Mouse (Mus musculus) forebrain, embryonic 15.5 days (tissue): ENCODE measurements around the gene Gm48552. TPM values are rescaled to one million over a fixed set of nuclear protein-coding genes. Genes with fewer than 3 reads are reported as not detected.
A peak's percentile ranks its signal among the peaks of the same experiment; 100 is the strongest.

ENCODE experiments used
- ATAC-seq: fragments of 200-750 bp; cut with Nextera tagmentation; replicated peaks from 2 replicates; pipeline ENCODE4 v1.8.0; 2017; ENCODE audit warnings: mild to moderate bottlenecking, moderate TSS enrichment, moderate library complexity
- H3K27ac ChIP-seq: fragments of 300-500 bp; sonication (generic); replicated peaks from 2 replicates; pipeline ENCODE4 v1.5.1; 2015; ENCODE audit warnings: mild to moderate bottlenecking, inconsistent platforms
- H3K27me3 ChIP-seq: fragments of 300-500 bp; sonication (generic); 2 replicates; pipeline ENCODE4 v1.6.1; 2015; ENCODE audit warnings: inconsistent platforms
- H3K36me3 ChIP-seq: fragments of 300-500 bp; sonication (generic); 2 replicates; pipeline ENCODE4 v1.6.1; 2015; ENCODE audit warnings: mild to moderate bottlenecking, inconsistent platforms
- H3K4me1 ChIP-seq: fragments of 300-500 bp; sonication (generic); 2 replicates; pipeline ENCODE4 v1.6.1; 2015; ENCODE audit warnings: inconsistent platforms
- H3K4me2 ChIP-seq: fragments of 300-500 bp; sonication (generic); replicated peaks from 2 replicates; pipeline ENCODE4 v1.6.1; 2015; ENCODE audit warnings: mild to moderate bottlenecking, inconsistent platforms
- H3K4me3 ChIP-seq: fragments of 300-500 bp; sonication (generic); 2 replicates; pipeline ENCODE4 v1.5.1; 2015; ENCODE audit warnings: mild to moderate bottlenecking, inconsistent platforms
- H3K9ac ChIP-seq: fragments of 300-500 bp; sonication (generic); replicated peaks from 2 replicates; pipeline ENCODE4 v1.6.1; 2015; ENCODE audit warnings: mild to moderate bottlenecking, inconsistent platforms
- H3K9me3 ChIP-seq: fragments of 300-500 bp; sonication (generic); 2 replicates; pipeline ENCODE4 v1.6.1; 2016; ENCODE audit warnings: inconsistent platforms
- WGBS: fragments of 180-500 bp; shearing (Covaris S2); methylation state at CpG from one replicate; pipeline ENCODE4 v1.1.7; 2015; ENCODE audit warnings: mixed read lengths; 5-methylcytosine and 5-hydroxymethylcytosine counted together
- polyA plus RNA-seq: library from polyadenylated mRNA; unstranded; fragments of >200 nt; fragmentation: Nextera tagmentation; extraction: Ambion mirVana; gene quantifications from 2 replicates; pipeline ENCODE4 v1.2.1, GENCODE M21; 2015

The Gm48552 gene
- polyA plus RNA-seq, 1 experiment from 2014 or later = 2.9 TPM

DNA sequence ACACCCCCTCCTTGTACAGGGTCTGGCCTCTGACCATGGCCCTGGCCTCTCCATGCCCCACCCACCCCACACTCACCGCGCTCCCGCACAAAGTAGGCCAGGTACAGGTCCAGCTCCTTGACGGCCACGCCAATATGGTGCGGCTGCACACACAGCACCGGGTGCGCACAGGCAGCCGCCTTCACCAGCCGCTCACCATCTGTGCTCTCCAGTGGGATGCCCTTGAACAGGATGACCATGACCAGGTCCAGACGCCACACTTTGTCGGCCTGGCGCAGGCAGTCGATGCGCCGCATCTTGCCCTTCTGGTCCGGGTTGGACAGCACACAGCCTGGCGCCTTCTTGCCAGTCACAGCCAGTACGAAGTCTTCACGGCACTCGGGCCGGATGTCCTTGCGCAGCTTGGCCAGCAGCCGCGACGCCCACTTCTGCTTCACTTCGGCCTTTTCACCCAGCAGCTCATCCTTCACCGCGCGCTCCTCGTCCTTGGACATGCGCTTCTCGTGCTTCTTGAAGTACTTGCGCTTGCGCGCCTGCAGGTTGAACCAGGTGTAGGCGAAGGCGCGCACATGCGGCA lies 31.5 kb downstream of the Gm48552 start:
- no peaks in the 10 kb centered on the region for H3K9me3 ChIP-seq
- H3K4me1 ChIP-seq = peaks cover 46% of the 10 kb centered on the region
- no peak for ATAC-seq
- no peaks in the 10 kb centered on the region for H3K27me3 ChIP-seq
- no peak overlapping the region for H3K4me2 ChIP-seq
- no peak overlapping the region for H3K27ac ChIP-seq
- 87% methylated on average over 40 of the region's 40 CpGs for WGBS
- no peak overlapping the region for H3K9ac ChIP-seq
- H3K4me3 ChIP-seq = no peak overlapping the region
- H3K36me3 ChIP-seq = no peaks in the 10 kb centered on the region; the same call in 1 of the 2 replicates

DNA sequence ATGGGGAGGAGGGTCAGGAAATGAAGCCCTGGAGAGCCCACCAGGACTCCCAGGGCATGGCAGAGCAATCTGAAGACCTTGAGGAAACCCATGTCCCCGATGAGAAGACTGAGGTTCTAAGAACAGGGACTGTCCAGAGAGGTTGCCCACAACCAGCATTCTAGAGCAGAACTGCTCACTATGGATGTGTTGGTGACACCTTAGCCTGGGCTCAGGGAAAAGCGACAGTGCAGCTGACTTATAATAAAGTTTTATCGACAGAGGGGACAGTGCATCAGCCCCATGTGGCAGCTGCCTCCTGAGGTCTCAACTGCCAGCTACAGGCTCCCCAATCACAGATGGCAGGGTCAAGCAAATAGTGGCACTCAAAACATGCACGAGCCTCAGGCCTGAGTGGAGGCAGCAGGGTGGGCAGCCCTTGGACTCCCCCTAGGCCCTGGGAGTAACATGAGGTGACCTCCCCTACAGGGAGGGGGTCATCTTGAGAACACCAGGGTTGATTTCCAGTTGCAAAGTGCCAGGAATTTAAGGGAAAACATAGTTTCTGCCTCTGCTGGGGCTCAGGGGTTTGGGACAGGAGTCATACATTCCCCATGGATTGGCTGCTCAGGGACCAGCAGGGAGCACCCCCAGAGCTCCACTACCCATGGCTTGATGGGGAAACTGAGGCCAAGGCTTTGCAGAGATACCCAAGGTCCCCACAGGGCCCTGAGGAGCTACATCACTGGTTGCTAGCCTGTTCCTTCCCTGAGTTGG lies 32.4 kb downstream of the Gm48552 start:
- H3K4me3 ChIP-seq = no peak overlapping the region
- no peak for ATAC-seq
- H3K9me3 ChIP-seq = no peaks in the 10 kb centered on the region
- no peaks in the 10 kb centered on the region; the same call in 1 of the 2 replicates for H3K36me3 ChIP-seq
- H3K4me2 ChIP-seq = no peak overlapping the region
- no peaks in the 10 kb centered on the region for H3K27me3 ChIP-seq
- no peak overlapping the region for H3K27ac ChIP-seq
- WGBS = 80% methylated on average over 4 of the region's 4 CpGs
- H3K4me1 ChIP-seq = peaks cover 53% of the 10 kb centered on the region
- H3K9ac ChIP-seq = no peak overlapping the region

DNA sequence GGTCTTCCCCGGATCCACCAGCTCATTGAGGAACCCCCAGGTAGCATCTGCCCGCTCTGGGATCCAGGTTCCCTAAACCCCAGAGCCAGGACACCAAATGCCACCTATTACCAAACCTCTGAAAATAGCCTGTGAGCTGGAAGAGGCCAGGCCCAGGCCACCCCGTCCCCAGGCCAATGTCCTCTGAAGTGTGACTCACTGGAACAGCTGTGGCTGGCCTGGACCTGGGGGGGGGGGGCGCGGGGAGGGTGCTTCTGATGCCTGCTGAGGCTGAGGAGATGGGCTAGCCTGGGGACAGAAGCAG lies 32.9 kb downstream of the Gm48552 start:
- H3K36me3 ChIP-seq = no peaks in the 10 kb centered on the region; the same call in 1 of the 2 replicates
- H3K4me2 ChIP-seq = no peak overlapping the region
- H3K9ac ChIP-seq = no peak overlapping the region
- H3K27me3 ChIP-seq = no peaks in the 10 kb centered on the region
- H3K27ac ChIP-seq = no peak overlapping the region
- no peak for ATAC-seq
- H3K9me3 ChIP-seq = no peaks in the 10 kb centered on the region
- H3K4me3 ChIP-seq = no peak overlapping the region
- 84% methylated on average over 5 of the region's 5 CpGs for WGBS
- H3K4me1 ChIP-seq = peaks cover 53% of the 10 kb centered on the region

DNA sequence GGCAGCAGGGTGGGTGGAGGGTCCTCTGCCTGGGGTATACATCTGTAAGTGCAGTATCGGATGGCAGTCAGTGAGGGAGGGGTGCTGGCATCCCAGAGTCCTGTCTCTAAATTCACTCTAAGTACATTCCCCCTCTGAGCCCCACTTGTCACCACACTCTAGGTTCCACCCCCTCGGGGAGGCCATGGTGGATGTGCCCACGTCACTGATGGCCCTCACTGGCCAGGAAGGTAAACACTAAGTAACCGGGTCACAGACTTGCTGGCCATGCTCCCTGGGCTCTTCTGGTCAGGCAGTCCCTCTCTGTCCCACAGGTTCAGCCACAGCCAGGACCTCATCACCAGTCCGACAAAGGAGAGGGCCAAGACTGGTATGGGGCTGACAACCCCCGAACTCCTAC lies 33.4 kb downstream of the Gm48552 start:
- Histone ChIP-seq H3K9me3 (no peaks in the 10 kb centered on the region), H3K36me3 (no peaks in the 10 kb centered on the region; the same call in 1 of the 2 replicates), H3K4me1 (peaks cover 53% of the 10 kb centered on the region), H3K9ac (no peak overlapping the region), H3K27ac (no peak overlapping the region), H3K27me3 (peaks cover under 1% of the 10 kb centered on the region; the same call in 1 of the 2 replicates), H3K4me3 (no peak overlapping the region), H3K4me2 (no peak overlapping the region)
- ATAC-seq = no peak
- 79% methylated on average over 6 of the region's 6 CpGs for WGBS

DNA sequence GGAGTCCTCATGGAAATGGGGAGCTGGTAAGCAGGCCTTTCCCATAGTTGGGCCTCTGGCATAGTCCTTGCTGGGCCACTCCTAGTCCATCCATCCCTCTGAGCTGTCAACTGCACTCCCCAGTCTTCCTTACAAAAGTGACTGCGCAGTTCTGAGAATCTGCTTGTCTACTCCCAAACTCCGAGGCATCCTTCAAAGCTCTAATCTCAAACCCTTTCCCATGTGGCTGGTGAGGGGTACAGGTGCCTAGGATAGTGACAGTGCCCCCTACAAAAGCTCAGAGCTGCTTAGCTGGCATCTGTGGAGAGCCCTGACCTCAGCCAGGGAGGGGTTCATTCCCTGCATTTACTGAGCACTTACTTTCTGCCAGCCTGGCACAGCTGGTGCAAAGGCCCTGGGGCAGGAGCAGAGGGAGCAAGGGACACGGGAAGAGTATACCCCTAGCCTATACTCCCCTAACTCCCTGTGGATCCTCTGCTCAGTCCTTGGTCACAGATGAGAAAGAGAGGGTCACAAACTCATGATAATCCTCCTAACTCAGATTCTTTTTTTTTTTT lies 33.9 kb downstream of the Gm48552 start:
- Histone ChIP-seq H3K9ac (no peak overlapping the region), H3K9me3 (no peaks in the 10 kb centered on the region), H3K27me3 (peaks cover 4% of the 10 kb centered on the region; the same call in 1 of the 2 replicates), H3K4me3 (no peak overlapping the region), H3K36me3 (no peaks in the 10 kb centered on the region; the same call in 1 of the 2 replicates), H3K27ac (no peak overlapping the region), H3K4me2 (no peak overlapping the region), H3K4me1 (peaks cover 50% of the 10 kb centered on the region)
- 83% methylated on average over 3 of the region's 3 CpGs for WGBS
- no peak for ATAC-seq

DNA sequence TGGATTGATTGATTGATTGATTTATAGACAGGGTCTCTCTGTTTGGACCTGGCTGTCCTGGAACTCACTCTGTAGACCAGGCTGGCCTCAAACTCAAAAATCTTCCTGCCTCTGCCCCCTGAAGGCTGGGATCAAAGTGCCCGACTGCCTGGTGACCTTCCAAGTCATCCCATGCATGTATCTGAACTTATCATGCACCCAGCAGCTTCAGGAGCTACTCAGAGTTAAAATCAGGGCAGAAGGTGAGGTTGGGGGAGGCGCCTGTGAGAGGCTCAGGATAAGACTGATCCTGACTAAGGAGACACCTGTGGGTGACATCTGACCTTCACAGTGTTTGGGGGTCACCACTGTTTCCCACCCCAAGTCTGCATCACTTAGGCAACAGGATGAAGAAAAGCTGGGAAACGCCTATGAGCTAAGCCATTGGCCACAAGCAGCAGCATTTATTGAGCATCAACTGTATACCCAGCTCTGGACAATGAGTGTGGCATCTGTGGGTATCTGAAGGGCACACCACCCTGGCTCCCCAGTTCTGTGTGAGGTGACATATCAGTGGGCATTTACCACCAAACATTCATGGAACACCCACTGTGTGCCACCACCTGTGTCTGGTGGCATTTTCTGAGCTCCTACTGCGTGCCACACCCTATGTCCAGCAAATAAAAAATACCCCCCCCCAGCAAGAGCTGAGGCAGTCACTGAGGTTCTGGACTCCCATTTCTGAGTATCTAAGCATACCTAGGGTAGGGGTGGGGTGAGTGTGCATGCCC lies 34.9 kb downstream of the Gm48552 start:
- 73% methylated on average over 4 of the region's 4 CpGs for WGBS
- Histone ChIP-seq H3K27me3 (peaks cover 7% of the 10 kb centered on the region; the same call in 1 of the 2 replicates), H3K9me3 (no peaks in the 10 kb centered on the region), H3K27ac (peak overlapping the region; percentile 70), H3K4me3 (no peak overlapping the region), H3K4me2 (0 out of 2 replicates have a peak overlapping the region, but pooled peaks have one; percentile 63), H3K36me3 (no peaks in the 10 kb centered on the region; the same call in 1 of the 2 replicates), H3K4me1 (peaks cover 41% of the 10 kb centered on the region), H3K9ac (0 out of 2 replicates have a peak overlapping the region, but pooled peaks have one; percentile 7)
- ATAC-seq = no peak

DNA sequence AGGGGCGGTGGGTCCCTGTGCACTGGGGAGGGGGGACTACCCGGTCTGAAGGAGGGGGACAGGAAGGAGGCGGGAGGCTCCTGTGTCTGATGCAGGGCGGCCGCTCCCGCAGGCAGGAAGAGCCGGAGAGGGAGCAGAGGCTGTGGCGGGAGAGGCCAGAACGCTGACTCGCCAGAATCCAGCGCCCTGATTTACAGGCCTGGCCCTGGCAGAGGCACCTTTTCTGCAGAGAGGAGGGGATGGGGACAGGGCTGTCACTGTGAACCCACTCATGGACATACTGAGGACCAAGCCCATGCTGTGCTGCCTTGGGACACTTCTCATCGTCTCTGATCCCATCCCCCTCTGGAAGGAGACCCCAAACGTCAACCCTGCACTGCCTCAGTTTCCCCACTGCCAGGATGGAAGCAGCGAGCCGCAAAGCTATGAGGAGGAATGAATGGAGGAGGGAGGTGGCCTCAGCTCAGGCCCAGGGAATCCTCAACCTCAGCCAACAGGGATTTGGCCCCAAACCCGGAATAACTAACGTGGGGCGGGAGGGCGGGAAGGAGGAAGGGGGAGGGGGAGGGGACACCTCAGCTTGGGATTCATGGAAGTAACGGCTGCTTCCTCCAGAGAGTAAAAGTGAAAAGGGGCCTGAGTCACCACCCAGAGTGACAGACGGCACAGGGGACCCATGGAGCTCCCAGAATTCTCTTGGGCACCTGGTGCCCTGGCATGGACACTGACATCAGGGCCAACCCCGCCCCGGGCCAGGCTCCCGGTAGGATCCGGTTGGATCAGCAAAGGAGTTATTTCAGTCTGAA lies 35.6 kb downstream of the Gm48552 start:
- no peak overlapping the region for H3K4me3 ChIP-seq
- whole genome bisulfite sequencing = 5% methylated on average over 25 of the region's 25 CpGs
- no peaks in the 10 kb centered on the region for H3K9me3 ChIP-seq
- no peak; the same call in 1 of the 2 replicates for ATAC-seq
- peaks cover 42% of the 10 kb centered on the region for H3K4me1 ChIP-seq
- peaks cover 7% of the 10 kb centered on the region; the same call in 1 of the 2 replicates for H3K27me3 ChIP-seq
- H3K4me2 ChIP-seq = peak overlapping the region; percentile 63; the same call in 1 of the 2 replicates
- peak overlapping the region; percentile 7; the same call in 1 of the 2 replicates for H3K9ac ChIP-seq
- no peaks in the 10 kb centered on the region; the same call in 1 of the 2 replicates for H3K36me3 ChIP-seq
- peak overlapping the region; percentile 70 for H3K27ac ChIP-seq

DNA sequence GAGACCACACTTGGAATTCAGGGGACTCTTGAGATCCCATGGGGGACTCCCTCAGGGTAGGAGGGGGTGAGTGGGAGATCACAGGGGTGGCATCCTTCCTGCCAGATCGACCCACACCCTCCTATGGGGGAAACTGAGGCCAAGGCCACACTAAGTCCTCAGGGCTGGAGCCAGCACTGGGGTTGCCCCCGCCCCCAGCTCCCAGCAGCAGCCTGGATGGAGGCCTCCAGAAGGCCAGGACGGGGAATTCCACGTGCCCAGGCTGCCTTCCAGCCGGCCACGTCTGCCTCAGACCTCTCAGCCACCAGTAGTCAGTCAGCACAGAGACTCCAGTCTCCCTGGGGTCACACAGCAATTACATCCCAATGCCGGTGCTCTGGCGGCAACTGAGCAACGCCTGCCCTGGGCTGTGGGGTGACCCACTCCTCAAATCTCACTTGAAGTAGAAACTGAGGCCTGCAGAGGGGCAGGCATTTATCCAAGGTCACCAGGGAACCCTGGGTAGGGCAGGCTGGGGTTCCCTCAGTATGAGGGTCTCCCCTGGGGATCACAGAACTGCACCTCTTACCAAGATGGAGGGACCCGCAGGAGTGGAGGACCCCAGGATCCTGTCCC lies 36.5 kb downstream of the Gm48552 start:
- Histone ChIP-seq H3K27me3 (peaks cover 7% of the 10 kb centered on the region; the same call in 1 of the 2 replicates), H3K4me1 (peaks cover 47% of the 10 kb centered on the region), H3K36me3 (no peaks in the 10 kb centered on the region), H3K4me3 (peak overlapping the region; percentile 44; the same call in 1 of the 2 replicates), H3K9me3 (no peaks in the 10 kb centered on the region), H3K27ac (peak overlapping the region; percentile 70), H3K4me2 (peak overlapping the region; percentile 63), H3K9ac (no peak overlapping the region; the same call in 1 of the 2 replicates)
- ATAC-seq = no peak
- 29% methylated on average over 10 of the region's 10 CpGs for WGBS

DNA sequence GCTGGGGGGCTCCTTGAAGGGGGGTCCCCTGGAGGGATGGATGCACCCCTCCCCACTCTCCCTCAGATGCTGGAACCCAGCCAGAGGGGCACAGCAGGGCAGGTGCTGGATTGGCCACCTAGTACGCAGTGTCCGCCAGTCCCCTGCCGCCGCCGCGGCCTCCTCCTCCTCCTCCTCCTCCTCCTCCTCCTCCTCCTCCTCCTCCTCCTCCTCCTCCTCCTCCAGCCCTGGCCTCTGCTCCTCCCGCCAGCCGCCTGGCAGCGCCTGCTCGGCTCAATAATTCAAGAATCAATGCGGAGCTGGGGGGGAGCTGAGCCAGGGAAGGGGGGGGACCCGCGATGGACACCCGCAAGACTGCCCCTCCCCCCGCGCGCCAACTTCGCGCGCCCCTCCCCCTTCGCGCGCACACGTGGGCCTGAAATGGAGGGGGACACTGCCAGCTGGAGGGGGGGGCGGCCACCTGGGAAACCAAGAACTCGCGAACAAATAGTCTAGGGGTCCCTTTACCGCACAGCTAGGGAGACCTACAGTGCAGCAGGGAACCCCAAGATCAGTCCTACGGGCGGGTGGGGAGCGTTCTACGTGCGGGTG lies 37.4 kb downstream of the Gm48552 start:
- Histone ChIP-seq H3K4me1 (peaks cover 50% of the 10 kb centered on the region), H3K4me3 (peak overlapping the region; percentile 44), H3K27me3 (peaks cover 7% of the 10 kb centered on the region; the same call in 1 of the 2 replicates), H3K9me3 (no peaks in the 10 kb centered on the region), H3K4me2 (peak overlapping the region; percentile 63), H3K27ac (peak overlapping the region; percentile 42), H3K9ac (peak overlapping the region; percentile 55), H3K36me3 (no peaks in the 10 kb centered on the region)
- ATAC-seq = no peak
- 3% methylated on average over 18 of the region's 33 CpGs for WGBS

DNA sequence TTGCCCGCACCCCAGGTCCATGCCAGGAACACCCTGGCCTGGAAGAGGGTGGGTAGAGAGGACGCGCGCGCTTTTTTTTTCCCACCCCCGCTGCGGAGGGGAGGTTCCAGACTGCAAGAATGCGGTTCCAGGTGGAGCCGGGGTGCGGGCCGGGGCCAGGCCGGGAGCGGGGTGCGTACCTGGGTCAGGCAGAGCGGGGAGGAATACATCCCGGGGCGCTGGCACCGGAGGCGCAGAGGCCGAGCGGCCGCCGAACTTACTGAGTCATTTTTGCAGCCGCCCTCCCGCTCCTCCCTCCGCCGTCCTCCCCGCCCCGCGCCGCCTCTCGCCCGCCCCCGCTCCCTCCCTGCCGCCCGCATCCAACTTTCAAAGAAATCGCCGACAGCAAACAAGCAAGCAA lies 38.1 kb downstream of the Gm48552 start:
- H3K27me3 ChIP-seq = peaks cover 7% of the 10 kb centered on the region; the same call in 1 of the 2 replicates
- H3K9ac ChIP-seq = peak overlapping the region; percentile 55
- no peaks in the 10 kb centered on the region for H3K9me3 ChIP-seq
- H3K36me3 ChIP-seq = no peaks in the 10 kb centered on the region
- peaks cover 55% of the 10 kb centered on the region for H3K4me1 ChIP-seq
- H3K4me2 ChIP-seq = peak overlapping the region; percentile 63
- H3K4me3 ChIP-seq = peak overlapping the region; percentile 44
- no peak for ATAC-seq
- peak overlapping the region; percentile 24; the same call in 1 of the 2 replicates for H3K27ac ChIP-seq
- WGBS = under 1% methylated on average over 38 of the region's 38 CpGs
